Mouse (Mus musculus): ENCODE measurements around the gene Miga2. TPM values are rescaled to one million over a fixed set of nuclear protein-coding genes. Genes with fewer than 3 reads are reported as not detected.

Miga2 gene
- polyA plus RNA-seq (2012; ENCODE audit: insufficient read depth, insufficient read length, low replicate concordance, missing spikeins), result not detected in 2 replicates

GRCm38 (mm10) chr2:30363773-30364650 lies at the start of gene Miga2:
Gene Miga2, plus strand, starts transcription at chr2:30364233.
- peaks cover 20% of the 10 kb centered on the region for H3K4me1 ChIP-seq (ENCODE audit: control insufficient read depth, insufficient read depth, low read length)
- TF ChIP-seq CTCF (IDR thresholded peaks at IDR 0.05; ENCODE audit: insufficient read depth, low read depth, low read length), result no peak
- TF ChIP-seq POLR2A (IDR thresholded peaks at IDR 0.05; ENCODE audit: insufficient read depth, low read depth, low read length), result peak; percentile 72
- under 1% methylated on average over 54 of the region's 54 CpGs for WGBS
- peak within 1 kb of the TSS; percentile 28; the same call in 1 of the 2 replicates for H3K27ac ChIP-seq (ENCODE audit: insufficient read depth, low read depth, low read length)
- peak within 1 kb of the TSS; percentile 64 for H3K4me3 ChIP-seq (ENCODE audit: insufficient read depth, low read depth, low read length)

- no peaks in the 10 kb centered on the region for H3K4me1 ChIP-seq (ENCODE audit: control insufficient read depth, insufficient read depth, low read length)
- no peak for TF ChIP-seq POLR2A (IDR thresholded peaks at IDR 0.05; ENCODE audit: insufficient read depth, low read depth, low read length)
- WGBS, result 93% methylated on average over 4 of the region's 4 CpGs
Measured at GRCm38 (mm10) chr2:30316136-30316535, 47.9 kb upstream of the Miga2 start.

GRCm38 (mm10) chr2:30316955-30317354 lies 47.1 kb upstream of the Miga2 start:
- no peak overlapping the region for H3K27ac ChIP-seq (ENCODE audit: insufficient read depth, low read depth, low read length)
- 87% methylated on average over 5 of the region's 5 CpGs for WGBS

More at GRCm38 (mm10) chr2:30316136-30316535, 47.9 kb upstream of the Miga2 start:
- H3K4me3 ChIP-seq (ENCODE audit: insufficient read depth, low read depth, low read length), result no peak overlapping the region
- H3K27ac ChIP-seq (ENCODE audit: insufficient read depth, low read depth, low read length), result no peak overlapping the region

GRCm38 (mm10) chr2:30319260-30319659 lies 44.8 kb upstream of the Miga2 start:
- Histone ChIP-seq H3K4me1 (ENCODE audit: control insufficient read depth, insufficient read depth, low read length) (no peaks in the 10 kb centered on the region), H3K27ac (ENCODE audit: insufficient read depth, low read depth, low read length) (no peak overlapping the region), H3K4me3 (ENCODE audit: insufficient read depth, low read depth, low read length) (no peak overlapping the region)
- TF ChIP-seq CTCF (IDR thresholded peaks at IDR 0.05; ENCODE audit: insufficient read depth, low read depth, low read length) (no peak), POLR2A (IDR thresholded peaks at IDR 0.05; ENCODE audit: insufficient read depth, low read depth, low read length) (no peak)
- WGBS, result 95% methylated on average over 4 of the region's 4 CpGs

More at GRCm38 (mm10) chr2:30316955-30317354, 47.1 kb upstream of the Miga2 start:
- H3K4me1 ChIP-seq (ENCODE audit: control insufficient read depth, insufficient read depth, low read length), result no peaks in the 10 kb centered on the region
- TF ChIP-seq POLR2A (IDR thresholded peaks at IDR 0.05; ENCODE audit: insufficient read depth, low read depth, low read length), result no peak
- H3K4me3 ChIP-seq (ENCODE audit: insufficient read depth, low read depth, low read length), result no peak overlapping the region

GRCm38 (mm10) chr2:30323111-30323510 lies 40.9 kb upstream of the Miga2 start:
- Histone ChIP-seq H3K4me3 (ENCODE audit: insufficient read depth, low read depth, low read length) (no peak overlapping the region), H3K4me1 (ENCODE audit: control insufficient read depth, insufficient read depth, low read length) (no peaks in the 10 kb centered on the region), H3K27ac (ENCODE audit: insufficient read depth, low read depth, low read length) (no peak overlapping the region)
- no peak for TF ChIP-seq POLR2A (IDR thresholded peaks at IDR 0.05; ENCODE audit: insufficient read depth, low read depth, low read length)
- TF ChIP-seq CTCF (IDR thresholded peaks at IDR 0.05; ENCODE audit: insufficient read depth, low read depth, low read length), result no peak
- 75% methylated on average over 7 of the region's 7 CpGs for WGBS

DNA sequence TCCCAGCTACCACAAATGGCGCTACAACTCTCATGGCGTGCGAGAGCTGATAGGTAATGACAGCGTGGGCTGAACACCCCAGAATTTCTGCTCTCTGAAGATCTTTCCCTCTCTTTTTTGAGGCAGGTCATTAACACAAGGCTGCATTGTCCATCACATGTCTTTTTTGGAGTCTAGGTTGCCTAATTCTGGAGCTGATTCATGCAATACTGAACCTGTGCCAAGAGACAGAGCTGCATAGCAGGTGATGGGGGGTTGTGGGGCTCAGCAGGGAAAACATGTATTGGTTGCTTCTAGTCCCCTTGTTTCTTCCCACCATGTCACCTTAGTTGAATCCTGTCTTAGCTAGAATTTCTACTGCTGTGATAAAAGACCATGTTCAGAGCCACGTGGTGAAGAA lies 38.7 kb upstream of the Miga2 start:
- 90% methylated on average over 5 of the region's 5 CpGs for WGBS
- TF ChIP-seq POLR2A (IDR thresholded peaks at IDR 0.05; ENCODE audit: insufficient read depth, low read depth, low read length) (no peak), CTCF (IDR thresholded peaks at IDR 0.05; ENCODE audit: insufficient read depth, low read depth, low read length) (no peak)

GRCm38 (mm10) chr2:30327276-30327675 lies 36.8 kb upstream of the Miga2 start:
- 85% methylated on average over 7 of the region's 7 CpGs for WGBS
- Histone ChIP-seq H3K27ac (ENCODE audit: insufficient read depth, low read depth, low read length) (no peak overlapping the region), H3K4me1 (ENCODE audit: control insufficient read depth, insufficient read depth, low read length) (no peaks in the 10 kb centered on the region), H3K4me3 (ENCODE audit: insufficient read depth, low read depth, low read length) (no peak overlapping the region)
- TF ChIP-seq CTCF (IDR thresholded peaks at IDR 0.05; ENCODE audit: insufficient read depth, low read depth, low read length), result no peak
- TF ChIP-seq POLR2A (IDR thresholded peaks at IDR 0.05; ENCODE audit: insufficient read depth, low read depth, low read length), result no peak

More for the DNA sequence above, 38.7 kb upstream of the Miga2 start:
- Histone ChIP-seq H3K27ac (ENCODE audit: insufficient read depth, low read depth, low read length) (no peak overlapping the region), H3K4me3 (ENCODE audit: insufficient read depth, low read depth, low read length) (no peak overlapping the region), H3K4me1 (ENCODE audit: control insufficient read depth, insufficient read depth, low read length) (no peaks in the 10 kb centered on the region)

GRCm38 (mm10) chr2:30328791-30329190 lies 35.2 kb upstream of the Miga2 start:
- 72% methylated on average over 3 of the region's 3 CpGs for WGBS
- TF ChIP-seq CTCF (IDR thresholded peaks at IDR 0.05; ENCODE audit: insufficient read depth, low read depth, low read length) (no peak), POLR2A (IDR thresholded peaks at IDR 0.05; ENCODE audit: insufficient read depth, low read depth, low read length) (no peak)
- Histone ChIP-seq H3K4me1 (ENCODE audit: control insufficient read depth, insufficient read depth, low read length) (no peaks in the 10 kb centered on the region), H3K4me3 (ENCODE audit: insufficient read depth, low read depth, low read length) (no peak overlapping the region), H3K27ac (ENCODE audit: insufficient read depth, low read depth, low read length) (no peak overlapping the region)

DNA sequence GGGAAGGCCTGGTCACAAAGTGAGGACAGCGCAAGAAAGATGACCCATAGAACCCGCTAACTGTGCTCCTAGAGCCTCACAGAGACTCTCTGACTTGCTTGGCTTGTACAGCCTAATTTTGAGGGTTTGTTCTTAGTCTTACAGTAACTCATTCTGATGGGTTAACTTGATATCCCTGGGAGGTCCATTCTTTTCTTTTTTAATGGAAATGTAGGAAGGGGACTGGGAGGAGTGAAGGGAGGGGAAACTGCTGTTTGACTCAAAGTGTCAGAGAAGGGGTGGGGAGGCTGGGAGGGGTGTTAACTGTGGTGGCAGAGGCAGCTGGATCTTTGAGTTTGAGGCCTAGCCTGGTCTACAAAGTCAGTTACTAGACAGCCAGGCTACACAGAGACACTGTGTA lies 28.7 kb upstream of the Miga2 start:
- Histone ChIP-seq H3K27ac (ENCODE audit: insufficient read depth, low read depth, low read length) (no peak overlapping the region), H3K4me3 (ENCODE audit: insufficient read depth, low read depth, low read length) (no peak overlapping the region), H3K4me1 (ENCODE audit: control insufficient read depth, insufficient read depth, low read length) (peaks cover 17% of the 10 kb centered on the region)
- WGBS, result 91% methylated on average over 2 of the region's 2 CpGs
- TF ChIP-seq POLR2A (IDR thresholded peaks at IDR 0.05; ENCODE audit: insufficient read depth, low read depth, low read length), result no peak
- no peak for TF ChIP-seq CTCF (IDR thresholded peaks at IDR 0.05; ENCODE audit: insufficient read depth, low read depth, low read length)

All from olfactory bulb, adult 2 months (tissue).